Mouse (Mus musculus) embryonic facial prominence, embryonic 15.5 days (tissue): ENCODE measurements around the gene Muc3. TPM values are rescaled to one million over a fixed set of nuclear protein-coding genes. Genes with fewer than 3 reads are reported as not detected.

ENCODE experiments used
- ATAC-seq: fragments of 200-750 bp; cut with Nextera tagmentation; 2 replicates; pipeline ENCODE4 v1.8.0; 2017; ENCODE audit warnings: low read depth, moderate TSS enrichment; ENCODE audit not compliant: insufficient number of reproducible peaks, low FRiP score, low TSS enrichment
- H3K27ac ChIP-seq: fragments of 300-500 bp; sonication (generic); replicated peaks from 2 replicates; pipeline ENCODE4 v1.5.1; 2015; ENCODE audit warnings: mild to moderate bottlenecking, inconsistent platforms
- H3K27me3 ChIP-seq: fragments of 300-500 bp; sonication (generic); 2 replicates; pipeline ENCODE4 v1.6.1; 2015; ENCODE audit warnings: inconsistent platforms
- H3K36me3 ChIP-seq: fragments of 300-500 bp; sonication (generic); 2 replicates; pipeline ENCODE4 v1.6.1; 2015; ENCODE audit warnings: mild to moderate bottlenecking, inconsistent platforms
- H3K4me1 ChIP-seq: fragments of 300-500 bp; sonication (generic); 2 replicates; pipeline ENCODE4 v1.6.1; 2015; ENCODE audit warnings: inconsistent platforms
- H3K4me2 ChIP-seq: fragments of 300-500 bp; sonication (generic); replicated peaks from 2 replicates; pipeline ENCODE4 v1.6.1; 2015; ENCODE audit warnings: mild to moderate bottlenecking, inconsistent platforms
- H3K4me3 ChIP-seq: fragments of 300-500 bp; sonication (generic); replicated peaks from 2 replicates; pipeline ENCODE4 v1.5.1; 2015; ENCODE audit warnings: mild to moderate bottlenecking, inconsistent platforms
- H3K9ac ChIP-seq: fragments of 300-500 bp; sonication (generic); 2 replicates; pipeline ENCODE4 v1.6.1; 2015; ENCODE audit warnings: inconsistent platforms
- H3K9me3 ChIP-seq: fragments of 300-500 bp; sonication (generic); replicated peaks from 2 replicates; pipeline ENCODE4 v1.6.1; 2016; ENCODE audit warnings: inconsistent platforms
- WGBS: fragments of 180-500 bp; shearing (Covaris S2); methylation state at CpG from one replicate; pipeline ENCODE4 v1.1.7; 2015; 5-methylcytosine and 5-hydroxymethylcytosine counted together
- polyA plus RNA-seq: library from polyadenylated mRNA; unstranded; fragments of >200 nt; fragmentation: Nextera tagmentation; extraction: Ambion mirVana; gene quantifications from 2 replicates; pipeline ENCODE4 v1.2.1, GENCODE M21; 2015

Gene Muc3
- polyA plus RNA-seq, 1 experiment from 2014 or later: not detected

DNA sequence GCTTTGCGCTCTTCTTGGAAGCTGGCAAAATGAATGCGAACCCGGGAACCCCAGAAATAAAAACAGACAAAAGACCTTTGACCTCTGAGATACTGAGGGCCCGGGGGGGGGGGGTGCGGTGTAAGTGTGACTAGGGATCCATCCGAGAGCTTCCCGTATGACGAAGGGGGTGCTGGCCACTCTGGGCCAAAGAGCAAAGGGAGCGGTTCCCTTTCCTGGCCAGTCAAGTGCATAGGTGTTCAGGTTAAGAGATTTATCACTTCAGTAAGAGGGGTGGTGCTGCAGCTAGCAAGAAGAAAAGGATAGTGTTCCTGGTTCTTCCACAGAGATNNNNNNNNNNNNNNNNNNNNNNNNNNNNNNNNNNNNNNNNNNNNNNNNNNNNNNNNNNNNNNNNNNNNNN, 16.9 kb upstream of the Muc3 start:
- ATAC-seq: no peak
- H3K36me3 ChIP-seq: no peaks in the 10 kb centered on the region
- no peak overlapping the region for H3K27ac ChIP-seq
- no peaks in the 10 kb centered on the region for H3K4me1 ChIP-seq
- no peaks in the 10 kb centered on the region for H3K9me3 ChIP-seq
- no peak overlapping the region for H3K4me2 ChIP-seq
- no peak overlapping the region for H3K4me3 ChIP-seq
- WGBS: 81% methylated on average over 9 of the region's 9 CpGs
- no peaks in the 10 kb centered on the region for H3K27me3 ChIP-seq
- no peak overlapping the region for H3K9ac ChIP-seq

DNA sequence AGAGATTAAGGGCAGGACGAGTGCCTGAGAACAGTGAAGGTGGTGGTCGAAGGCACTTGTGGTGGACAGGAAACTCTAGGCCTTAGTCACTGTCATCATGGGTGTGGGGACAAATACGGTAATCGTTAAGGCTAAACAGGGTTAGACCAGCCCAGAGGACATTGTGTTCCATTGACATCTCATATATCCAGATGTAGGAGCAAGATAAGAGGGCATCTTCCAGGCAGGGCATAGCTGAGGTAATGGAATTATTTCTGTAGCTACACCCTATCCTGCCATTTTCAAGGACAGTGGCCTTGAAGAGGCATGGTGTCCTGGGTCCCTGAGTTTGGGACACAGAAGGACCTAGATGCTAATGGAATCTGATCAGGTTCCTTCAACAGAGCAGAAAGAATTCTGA, 12.7 kb upstream of the Muc3 start:
- Histone ChIP-seq H3K4me3 (no peak overlapping the region), H3K27me3 (no peaks in the 10 kb centered on the region)

DNA sequence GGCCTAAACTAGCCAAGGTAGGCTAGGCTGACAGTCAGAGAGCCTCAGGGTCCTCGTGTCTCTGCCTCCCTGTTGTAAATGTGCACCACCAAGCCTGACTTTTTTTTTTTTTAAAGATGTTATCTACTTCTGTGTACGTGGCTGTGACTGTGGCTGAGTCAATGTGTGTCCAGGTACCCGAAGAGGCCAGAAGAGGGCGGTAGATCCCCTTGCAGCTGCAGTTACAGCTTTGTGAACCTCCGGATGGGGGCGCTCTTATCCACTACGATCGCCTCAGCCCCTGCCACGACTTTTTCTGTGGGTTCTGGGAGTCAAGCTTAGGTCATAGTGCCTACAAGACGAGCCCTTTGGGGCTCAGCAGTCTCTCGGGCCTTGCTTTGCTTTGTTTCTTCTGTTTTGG, 10.3 kb upstream of the Muc3 start:
- Histone ChIP-seq H3K4me3 (no peak overlapping the region), H3K4me1 (no peaks in the 10 kb centered on the region), H3K27me3 (no peaks in the 10 kb centered on the region), H3K9me3 (no peaks in the 10 kb centered on the region; the same call in 1 of the 2 replicates), H3K27ac (no peak overlapping the region), H3K4me2 (no peak overlapping the region), H3K36me3 (no peaks in the 10 kb centered on the region), H3K9ac (no peak overlapping the region)
- ATAC-seq: no peak
- WGBS: 31% methylated on average over 11 of the region's 11 CpGs

More for the DNA sequence above, 12.7 kb upstream of the Muc3 start:
- Histone ChIP-seq H3K9me3 (no peaks in the 10 kb centered on the region; the same call in 1 of the 2 replicates), H3K4me2 (no peak overlapping the region), H3K9ac (no peak overlapping the region), H3K36me3 (no peaks in the 10 kb centered on the region), H3K4me1 (no peaks in the 10 kb centered on the region), H3K27ac (no peak overlapping the region)
- no peak for ATAC-seq
- WGBS: 76% methylated on average over 4 of the region's 4 CpGs

DNA sequence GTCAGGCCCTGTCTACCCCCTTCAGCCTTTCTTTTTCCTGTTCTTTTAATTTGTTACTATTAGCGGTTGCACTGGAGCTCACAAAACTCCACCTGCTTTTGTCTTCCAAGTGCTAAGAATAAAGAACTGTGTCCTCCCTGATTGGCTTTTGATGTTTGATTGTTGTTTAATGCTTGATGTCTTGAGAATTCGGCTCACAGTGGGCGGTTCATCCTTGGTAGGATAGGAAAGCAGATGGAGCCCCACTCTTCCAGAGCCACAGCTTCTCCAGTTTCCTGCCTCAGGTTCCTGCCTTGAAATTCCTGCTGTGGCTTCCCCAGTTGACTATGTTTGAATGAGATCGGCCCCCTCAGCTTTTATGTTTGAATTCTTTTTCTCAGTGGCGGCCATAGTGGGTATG, 4.2 kb upstream of the Muc3 start:
- 95% methylated on average over 5 of the region's 5 CpGs for WGBS
- no peak overlapping the region for H3K4me2 ChIP-seq
- no peaks in the 10 kb centered on the region for H3K27me3 ChIP-seq
- ATAC-seq: no peak
- H3K4me1 ChIP-seq: no peaks in the 10 kb centered on the region
- no peak overlapping the region for H3K4me3 ChIP-seq
- no peak overlapping the region for H3K9ac ChIP-seq
- peaks cover 11% of the 10 kb centered on the region; the same call in 1 of the 2 replicates for H3K9me3 ChIP-seq
- no peaks in the 10 kb centered on the region for H3K36me3 ChIP-seq
- H3K27ac ChIP-seq: no peak overlapping the region

DNA sequence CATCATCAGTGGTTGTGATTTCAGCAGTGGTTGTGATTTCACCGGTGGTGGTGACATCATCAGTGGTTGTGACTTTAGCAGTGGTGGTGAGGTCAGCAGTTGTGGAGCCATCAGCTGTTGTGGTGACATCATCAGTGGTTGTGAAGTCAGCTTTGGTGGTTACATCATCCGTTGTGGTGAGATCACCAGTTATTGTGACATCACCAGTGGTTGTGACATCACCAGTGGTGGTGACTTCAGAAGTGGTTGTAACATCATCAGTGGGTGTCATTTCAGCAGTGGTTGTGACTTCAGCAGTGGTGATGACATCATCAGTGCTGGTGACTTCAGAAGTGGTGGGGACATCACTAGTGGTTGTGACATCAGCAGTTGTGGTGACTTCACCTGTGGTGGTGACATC, 3.5 kb upstream of the Muc3 start:
- no peaks in the 10 kb centered on the region for H3K36me3 ChIP-seq
- H3K4me2 ChIP-seq: no peak overlapping the region
- H3K27ac ChIP-seq: no peak overlapping the region
- no peaks in the 10 kb centered on the region for H3K27me3 ChIP-seq
- H3K4me3 ChIP-seq: no peak overlapping the region
- H3K4me1 ChIP-seq: no peaks in the 10 kb centered on the region
- 53% methylated on average over 2 of the region's 2 CpGs for WGBS
- H3K9me3 ChIP-seq: peaks cover 11% of the 10 kb centered on the region; the same call in 1 of the 2 replicates
- ATAC-seq: no peak
- H3K9ac ChIP-seq: no peak overlapping the region

DNA sequence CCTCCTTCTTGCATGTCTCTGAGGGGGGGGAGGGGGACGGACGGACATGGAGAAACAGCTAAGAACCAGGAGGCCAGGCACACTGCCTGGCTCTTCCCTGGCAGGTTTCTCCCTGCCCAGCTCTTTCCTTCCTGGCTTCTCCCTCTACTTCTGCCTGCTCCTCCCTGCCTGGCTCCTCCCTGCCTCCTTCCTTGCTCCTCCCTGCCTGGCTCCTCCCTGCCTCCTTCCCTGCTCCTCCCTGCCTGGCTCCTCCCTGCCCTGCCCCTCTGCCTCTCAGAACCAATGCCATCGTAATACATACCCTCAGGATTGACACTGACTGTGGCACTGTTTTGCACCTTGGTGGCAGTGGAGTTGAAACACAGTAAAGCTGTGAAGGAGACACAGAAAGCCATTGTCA, 8.3 kb downstream of the Muc3 start:
- no peak for ATAC-seq
- Histone ChIP-seq H3K4me3 (no peak overlapping the region), H3K9ac (no peak overlapping the region), H3K9me3 (no peaks in the 10 kb centered on the region), H3K27me3 (no peaks in the 10 kb centered on the region), H3K4me1 (no peaks in the 10 kb centered on the region), H3K36me3 (no peaks in the 10 kb centered on the region), H3K27ac (no peak overlapping the region), H3K4me2 (no peak overlapping the region)
- WGBS: 32% methylated on average over 3 of the region's 3 CpGs

DNA sequence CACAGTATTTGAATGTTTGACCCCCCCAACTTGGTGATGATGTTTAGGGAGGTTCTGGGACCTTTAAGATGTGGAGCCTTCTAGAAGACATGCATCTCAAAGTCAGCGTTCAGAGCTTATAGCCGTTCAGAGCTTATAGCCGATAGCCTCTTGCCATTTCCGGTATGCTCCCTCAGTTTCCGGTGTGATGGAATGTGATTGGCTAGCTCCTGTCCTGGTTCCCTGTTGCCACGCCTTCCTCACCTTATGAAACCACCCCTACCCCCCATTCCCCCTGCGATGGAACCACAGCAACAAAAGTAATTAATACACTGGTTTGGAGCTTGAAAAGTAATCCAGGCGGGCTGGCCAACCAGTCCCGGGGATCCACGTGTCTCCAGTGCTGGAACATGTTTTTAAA, 10.1 kb downstream of the Muc3 start:
- H3K4me2 ChIP-seq: no peak overlapping the region
- no peaks in the 10 kb centered on the region for H3K9me3 ChIP-seq
- H3K27ac ChIP-seq: no peak overlapping the region
- H3K4me1 ChIP-seq: no peaks in the 10 kb centered on the region
- H3K27me3 ChIP-seq: no peaks in the 10 kb centered on the region
- H3K9ac ChIP-seq: no peak overlapping the region
- H3K4me3 ChIP-seq: no peak overlapping the region
- 78% methylated on average over 10 of the region's 10 CpGs for WGBS
- ATAC-seq: no peak
- H3K36me3 ChIP-seq: no peaks in the 10 kb centered on the region

DNA sequence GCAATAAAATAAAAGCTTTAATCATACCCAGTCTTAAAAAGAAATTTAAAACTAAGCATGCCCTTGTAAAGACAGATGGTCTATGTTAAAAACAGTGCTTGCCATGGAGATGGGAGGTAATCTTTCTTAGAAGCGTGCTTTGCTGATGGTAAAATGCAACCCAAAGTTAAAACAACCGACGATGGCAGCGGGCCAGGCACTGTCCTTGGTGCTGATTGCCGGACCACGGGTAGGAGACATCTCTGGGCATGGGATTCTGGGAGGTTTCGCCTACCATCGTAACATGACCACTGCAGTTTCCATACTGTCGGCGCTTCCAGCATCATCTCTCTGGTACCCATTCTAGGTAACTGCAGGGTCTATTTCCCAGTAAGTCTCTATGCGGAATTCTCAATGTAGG, 14.2 kb downstream of the Muc3 start:
- H3K36me3 ChIP-seq: no peaks in the 10 kb centered on the region
- no peak overlapping the region for H3K27ac ChIP-seq
- H3K9me3 ChIP-seq: no peaks in the 10 kb centered on the region
- no peak for ATAC-seq
- H3K9ac ChIP-seq: no peak overlapping the region
- WGBS: 24% methylated on average over 11 of the region's 11 CpGs
- H3K4me1 ChIP-seq: no peaks in the 10 kb centered on the region
- no peak overlapping the region for H3K4me3 ChIP-seq
- no peak overlapping the region for H3K4me2 ChIP-seq
- H3K27me3 ChIP-seq: no peaks in the 10 kb centered on the region

DNA sequence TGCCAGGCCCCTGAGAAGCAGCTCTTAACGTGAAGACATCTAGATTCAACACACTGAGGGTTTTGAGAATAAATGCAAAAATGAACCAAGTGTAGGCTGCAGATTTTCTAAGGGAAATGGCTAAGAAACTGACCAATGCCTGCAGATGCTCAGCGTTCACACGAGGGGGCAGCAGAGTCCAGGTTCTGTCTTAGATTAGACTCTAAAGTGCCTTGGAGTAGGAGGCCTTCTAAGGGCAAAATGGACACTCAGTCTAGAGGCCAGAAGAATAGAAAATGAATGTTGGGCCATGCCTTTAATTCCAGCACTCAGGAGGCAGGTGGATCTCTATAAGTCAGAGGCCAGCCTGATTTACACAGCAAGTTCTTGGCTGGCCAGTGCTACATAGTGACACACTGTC, 17.6 kb downstream of the Muc3 start:
- no peak overlapping the region for H3K9ac ChIP-seq
- no peaks in the 10 kb centered on the region for H3K4me1 ChIP-seq
- H3K9me3 ChIP-seq: no peaks in the 10 kb centered on the region
- 2% methylated on average over 3 of the region's 3 CpGs for WGBS
- no peak overlapping the region for H3K27ac ChIP-seq
- H3K4me2 ChIP-seq: no peak overlapping the region
- H3K27me3 ChIP-seq: no peaks in the 10 kb centered on the region
- H3K4me3 ChIP-seq: no peak overlapping the region
- H3K36me3 ChIP-seq: no peaks in the 10 kb centered on the region
- no peak for ATAC-seq

DNA sequence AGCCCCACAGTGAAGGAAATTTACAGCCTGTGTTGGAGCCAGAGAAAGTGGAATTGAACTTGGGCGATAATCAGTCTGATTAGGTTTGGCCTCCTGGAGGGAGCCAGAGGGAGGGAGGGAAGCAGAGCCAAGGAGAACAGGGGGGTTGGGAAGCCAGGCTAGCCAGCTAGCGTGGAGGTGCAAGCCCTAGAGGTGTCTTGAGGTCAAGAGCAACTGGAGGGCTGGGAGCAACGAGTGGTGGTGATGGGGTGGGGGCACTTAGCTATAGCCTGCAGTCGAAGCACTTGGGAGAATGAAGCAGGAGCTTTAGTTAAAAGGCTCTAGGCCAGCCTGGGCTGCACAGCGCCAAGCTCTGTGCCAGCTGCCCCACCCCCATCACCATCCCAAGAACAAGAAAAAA, 19.8 kb downstream of the Muc3 start:
- ATAC-seq: 0 out of 2 replicates have a peak, but pooled peaks have one; percentile 11
- Histone ChIP-seq H3K27me3 (no peaks in the 10 kb centered on the region), H3K9ac (no peak overlapping the region), H3K4me2 (no peak overlapping the region), H3K9me3 (no peaks in the 10 kb centered on the region), H3K4me1 (no peaks in the 10 kb centered on the region), H3K36me3 (no peaks in the 10 kb centered on the region), H3K27ac (no peak overlapping the region), H3K4me3 (no peak overlapping the region)
- WGBS: 21% methylated on average over 5 of the region's 5 CpGs

DNA sequence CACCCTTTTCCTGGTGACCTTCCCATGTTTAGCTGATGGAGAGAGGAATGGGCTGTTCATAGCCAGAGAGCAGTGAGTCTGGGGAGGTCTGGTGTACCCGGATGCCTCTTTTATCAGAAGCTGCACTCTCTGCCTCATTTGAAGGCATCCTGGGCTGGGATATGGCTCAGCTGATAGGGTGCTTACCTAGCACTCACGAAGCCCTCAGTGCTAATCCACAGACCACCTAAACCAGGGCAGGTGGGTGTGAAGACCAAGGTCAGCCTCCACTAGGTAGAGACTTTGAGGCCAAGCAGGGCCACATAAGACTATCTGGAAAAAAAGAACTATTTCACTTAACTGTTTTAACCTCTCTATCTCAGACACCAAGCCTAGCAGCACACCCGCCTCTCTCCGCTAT, 25.6 kb downstream of the Muc3 start:
- no peak overlapping the region for H3K27ac ChIP-seq
- no peak overlapping the region for H3K4me2 ChIP-seq
- no peak overlapping the region for H3K4me3 ChIP-seq
- H3K36me3 ChIP-seq: no peaks in the 10 kb centered on the region
- H3K4me1 ChIP-seq: peaks cover 6% of the 10 kb centered on the region; the same call in 1 of the 2 replicates
- WGBS: 80% methylated on average over 4 of the region's 4 CpGs
- H3K9me3 ChIP-seq: no peaks in the 10 kb centered on the region
- no peaks in the 10 kb centered on the region for H3K27me3 ChIP-seq
- no peak for ATAC-seq
- no peak overlapping the region for H3K9ac ChIP-seq

DNA sequence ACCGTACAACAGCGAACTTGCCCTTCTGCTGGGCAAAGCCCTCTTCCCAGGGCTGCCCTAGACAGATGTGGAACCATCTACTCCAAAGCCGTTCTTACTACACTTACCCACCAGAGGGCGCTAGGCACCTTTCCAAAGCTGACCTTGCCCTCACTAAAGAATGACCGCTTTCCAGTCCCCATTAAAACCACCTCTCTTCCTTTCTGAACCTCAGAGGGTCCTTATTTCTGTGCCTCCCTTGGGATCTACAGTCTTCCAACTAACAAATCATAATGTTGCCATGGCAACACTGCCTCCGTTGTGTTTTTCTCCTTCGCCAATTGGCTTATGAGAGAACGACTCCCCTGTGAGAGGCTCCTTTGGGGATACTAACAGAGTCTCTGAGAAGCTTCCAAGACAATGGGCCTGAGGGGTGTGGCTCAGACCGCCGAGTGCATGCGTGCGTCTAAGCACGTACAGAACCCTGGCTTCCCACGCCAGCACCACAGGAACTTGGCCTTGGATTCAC, 26.4 kb downstream of the Muc3 start:
- Histone ChIP-seq H3K27me3 (no peaks in the 10 kb centered on the region), H3K4me3 (no peak overlapping the region), H3K27ac (no peak overlapping the region; the same call in 1 of the 2 replicates), H3K4me2 (no peak overlapping the region), H3K4me1 (peaks cover 6% of the 10 kb centered on the region; the same call in 1 of the 2 replicates), H3K36me3 (no peaks in the 10 kb centered on the region), H3K9me3 (no peaks in the 10 kb centered on the region), H3K9ac (no peak overlapping the region)
- 10% methylated on average over 14 of the region's 14 CpGs for WGBS
- ATAC-seq: peak; percentile 58
